Mouse (Mus musculus): ENCODE measurements around the gene Cdk5. TPM values are rescaled to one million over a fixed set of nuclear protein-coding genes. Genes with fewer than 3 reads are reported as not detected.

Gene Cdk5
- total and polyA plus RNA-seq, 2 experiments from 2014 or later, result 87.7 to 158 TPM

GRCm38 (mm10) chr5:24383026-24383859 is 40.1 kb downstream of the Cdk5 start:
- DNase-seq (ENCODE audit: low spot score), result peak; percentile 96
- ATAC-seq, result peak; percentile 88
- H3K27ac ChIP-seq, result peak overlapping the region; percentile 86
- H3K4me2 ChIP-seq (ENCODE audit: low read depth, low read length), result peak overlapping the region; percentile 66
- H3K4me1 ChIP-seq (ENCODE audit: insufficient read depth, low read length), result peaks cover 24% of the 10 kb centered on the region
- TF ChIP-seq CTCF (IDR thresholded peaks at IDR 0.05; ENCODE audit: low read depth), result peak; percentile 74
- peak overlapping the region; percentile 56 for H3K9ac ChIP-seq (replicated peaks; ENCODE audit: low read length)
- H3K4me3 ChIP-seq (ENCODE audit: low read length), result peak overlapping the region; percentile 46
- WGBS, result under 1% methylated on average over 34 of the region's 34 CpGs
- H3K9me3 ChIP-seq (ENCODE audit: low read length), result no peaks in the 10 kb centered on the region
- no peaks in the 10 kb centered on the region for H3K27me3 ChIP-seq (ENCODE audit: insufficient read depth, low read length)
- H3K36me3 ChIP-seq (ENCODE audit: insufficient read depth, low read length), result no peaks in the 10 kb centered on the region

DNA sequence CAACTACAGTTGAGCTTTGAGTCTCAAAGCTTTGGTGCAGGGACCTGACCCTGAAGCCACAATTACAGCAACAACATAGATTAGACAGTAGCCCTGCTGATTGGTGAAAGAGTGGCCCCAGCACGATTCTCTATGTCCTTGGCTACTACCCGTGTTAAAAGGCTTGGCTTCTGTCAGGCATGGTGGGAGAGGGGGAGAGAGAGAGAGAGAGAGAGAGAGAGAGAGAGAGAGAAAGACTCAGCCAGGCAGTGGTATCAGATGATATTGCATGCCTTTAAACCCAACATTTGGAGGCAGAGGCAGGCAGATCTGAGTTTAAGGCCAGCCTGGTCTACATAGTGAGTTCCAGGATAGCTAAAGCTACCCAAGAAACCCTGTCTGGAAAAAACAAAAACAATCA is 41.3 kb downstream of the Cdk5 start:
- H3K9ac ChIP-seq (replicated peaks; ENCODE audit: low read length), result no peak overlapping the region
- WGBS, result 60% methylated on average over 2 of the region's 2 CpGs
- no peak overlapping the region for H3K27ac ChIP-seq
- ATAC-seq (no peak), DNase-seq (ENCODE audit: low spot score) (no peak)
- H3K4me3 ChIP-seq (ENCODE audit: low read length), result no peak overlapping the region
- no peaks in the 10 kb centered on the region for H3K27me3 ChIP-seq (ENCODE audit: insufficient read depth, low read length)
- H3K4me2 ChIP-seq (ENCODE audit: low read depth, low read length), result no peak overlapping the region
- TF ChIP-seq CTCF (IDR thresholded peaks at IDR 0.05; ENCODE audit: low read depth), result no peak
- H3K9me3 ChIP-seq (ENCODE audit: low read length), result no peaks in the 10 kb centered on the region
- H3K4me1 ChIP-seq (ENCODE audit: insufficient read depth, low read length), result peaks cover 17% of the 10 kb centered on the region
- no peaks in the 10 kb centered on the region for H3K36me3 ChIP-seq (ENCODE audit: insufficient read depth, low read length)

GRCm38 (mm10) chr5:24381486-24381885 is 41.8 kb downstream of the Cdk5 start:
- no peak overlapping the region for H3K9ac ChIP-seq (replicated peaks; ENCODE audit: low read length)
- no peak overlapping the region for H3K4me3 ChIP-seq (ENCODE audit: low read length)
- H3K9me3 ChIP-seq (ENCODE audit: low read length), result no peaks in the 10 kb centered on the region
- H3K4me1 ChIP-seq (ENCODE audit: insufficient read depth, low read length), result peaks cover 13% of the 10 kb centered on the region
- ATAC-seq, result no peak
- no peak overlapping the region for H3K27ac ChIP-seq
- whole genome bisulfite sequencing, result 72% methylated on average over 6 of the region's 6 CpGs
- no peak for DNase-seq (ENCODE audit: low spot score)
- H3K27me3 ChIP-seq (ENCODE audit: insufficient read depth, low read length), result no peaks in the 10 kb centered on the region
- H3K36me3 ChIP-seq (ENCODE audit: insufficient read depth, low read length), result no peaks in the 10 kb centered on the region
- no peak for TF ChIP-seq CTCF (IDR thresholded peaks at IDR 0.05; ENCODE audit: low read depth)
- no peak overlapping the region for H3K4me2 ChIP-seq (ENCODE audit: low read depth, low read length)

GRCm38 (mm10) chr5:24380499-24380898 is 42.8 kb downstream of the Cdk5 start:
- Histone ChIP-seq H3K9me3 (ENCODE audit: low read length) (no peaks in the 10 kb centered on the region), H3K27me3 (ENCODE audit: insufficient read depth, low read length) (no peaks in the 10 kb centered on the region), H3K9ac (replicated peaks; ENCODE audit: low read length) (no peak overlapping the region), H3K4me2 (ENCODE audit: low read depth, low read length) (no peak overlapping the region), H3K4me1 (ENCODE audit: insufficient read depth, low read length) (peaks cover 12% of the 10 kb centered on the region), H3K27ac (no peak overlapping the region), H3K4me3 (ENCODE audit: low read length) (no peak overlapping the region), H3K36me3 (ENCODE audit: insufficient read depth, low read length) (no peaks in the 10 kb centered on the region)
- no peak for TF ChIP-seq CTCF (IDR thresholded peaks at IDR 0.05; ENCODE audit: low read depth)
- ATAC-seq, result no peak
- 93% methylated on average over 4 of the region's 4 CpGs for WGBS
- no peak for DNase-seq (ENCODE audit: low spot score)

GRCm38 (mm10) chr5:24379501-24379900 is 43.8 kb downstream of the Cdk5 start:
- no peak for ATAC-seq
- Histone ChIP-seq H3K4me1 (ENCODE audit: insufficient read depth, low read length) (peaks cover 12% of the 10 kb centered on the region), H3K36me3 (ENCODE audit: insufficient read depth, low read length) (no peaks in the 10 kb centered on the region), H3K27me3 (ENCODE audit: insufficient read depth, low read length) (no peaks in the 10 kb centered on the region), H3K4me3 (ENCODE audit: low read length) (no peak overlapping the region), H3K9ac (replicated peaks; ENCODE audit: low read length) (no peak overlapping the region), H3K27ac (no peak overlapping the region; the same call in 1 of the 2 replicates), H3K9me3 (ENCODE audit: low read length) (no peaks in the 10 kb centered on the region), H3K4me2 (ENCODE audit: low read depth, low read length) (no peak overlapping the region)
- TF ChIP-seq CTCF (IDR thresholded peaks at IDR 0.05; ENCODE audit: low read depth), result no peak
- 61% methylated on average over 4 of the region's 4 CpGs for WGBS
- no peak for DNase-seq (ENCODE audit: low spot score)

DNA sequence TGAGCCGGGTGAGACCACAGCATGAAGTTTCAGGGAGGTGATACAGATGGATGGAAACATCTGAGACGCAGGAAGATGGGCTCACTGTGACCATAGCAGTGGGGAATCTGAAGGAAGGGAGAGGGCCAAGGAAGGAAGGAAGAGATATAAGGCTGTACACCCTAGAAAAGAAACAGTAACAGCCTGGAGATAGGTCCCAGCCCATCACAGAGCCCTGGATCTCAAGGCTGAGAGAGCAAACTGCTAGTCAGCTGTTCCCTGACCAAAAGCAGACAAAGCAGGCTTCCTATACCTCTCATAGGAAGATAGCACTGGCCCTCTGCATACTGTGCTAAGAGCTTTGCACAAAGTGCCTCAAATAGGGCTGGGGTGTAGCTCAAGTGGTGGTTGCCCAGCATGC is 44.6 kb downstream of the Cdk5 start:
- WGBS, result 75% methylated on average over 2 of the region's 2 CpGs
- H3K27me3 ChIP-seq (ENCODE audit: insufficient read depth, low read length), result no peaks in the 10 kb centered on the region
- no peak overlapping the region for H3K4me2 ChIP-seq (ENCODE audit: low read depth, low read length)
- no peak overlapping the region for H3K4me3 ChIP-seq (ENCODE audit: low read length)
- no peaks in the 10 kb centered on the region for H3K9me3 ChIP-seq (ENCODE audit: low read length)
- no peak overlapping the region for H3K27ac ChIP-seq
- no peaks in the 10 kb centered on the region for H3K36me3 ChIP-seq (ENCODE audit: insufficient read depth, low read length)
- ATAC-seq (no peak), DNase-seq (ENCODE audit: low spot score) (no peak)
- no peak overlapping the region for H3K9ac ChIP-seq (replicated peaks; ENCODE audit: low read length)
- H3K4me1 ChIP-seq (ENCODE audit: insufficient read depth, low read length), result peaks cover 4% of the 10 kb centered on the region
- no peak for TF ChIP-seq CTCF (IDR thresholded peaks at IDR 0.05; ENCODE audit: low read depth)

- 70% methylated on average over 7 of the region's 7 CpGs for WGBS
These were observed 48.5 kb downstream of the Cdk5 start for GRCm38 (mm10) chr5:24374666-24375328.

More at GRCm38 (mm10) chr5:24374666-24375328, 48.5 kb downstream of the Cdk5 start:
- no peaks in the 10 kb centered on the region for H3K36me3 ChIP-seq (ENCODE audit: insufficient read depth, low read length)
- H3K27me3 ChIP-seq (ENCODE audit: insufficient read depth, low read length), result no peaks in the 10 kb centered on the region
- TF ChIP-seq CTCF (IDR thresholded peaks at IDR 0.05; ENCODE audit: low read depth), result no peak
- no peaks in the 10 kb centered on the region for H3K4me1 ChIP-seq (ENCODE audit: insufficient read depth, low read length)
- no peak overlapping the region for H3K4me3 ChIP-seq (ENCODE audit: low read length)
- no peak overlapping the region for H3K9ac ChIP-seq (replicated peaks; ENCODE audit: low read length)
- ATAC-seq, result no peak
- no peak for DNase-seq (ENCODE audit: low spot score)
- no peak overlapping the region for H3K4me2 ChIP-seq (ENCODE audit: low read depth, low read length)
- H3K9me3 ChIP-seq (ENCODE audit: low read length), result no peaks in the 10 kb centered on the region
- H3K27ac ChIP-seq, result no peak overlapping the region
